Mouse (Mus musculus) midbrain, embryonic 12.5 days (tissue): Measurements from ENCODE around the gene Ccdc54. TPM values are rescaled to one million over a fixed set of nuclear protein-coding genes. Genes with fewer than 3 reads are reported as not detected.

ENCODE experiments used
- polyA plus RNA-seq: library from polyadenylated mRNA; unstranded; fragments of >200 nt; fragmentation: Nextera tagmentation; extraction: Ambion mirVana; gene quantifications from 2 replicates; pipeline ENCODE4 v1.2.1, GENCODE M21; 2016

The Ccdc54 gene
- polyA plus RNA-seq, 1 experiment from 2014 or later, result not detected

Other genes starting within 250 kb of the Ccdc54 start
- gene Bbx, start 158.8 kb downstream of the Ccdc54 start, polyA plus RNA-seq, result 32.6 and 32.8 TPM in 2 replicates